Mouse (Mus musculus) thymus, postnatal 14 days (tissue): ENCODE results near the gene Scyl1.
A peak's percentile ranks its signal among the peaks of the same experiment; 100 is the strongest.
"Not testable (repeated sequence)": the region's sequence is repeated elsewhere in the genome, so short reads cannot be mapped to it uniquely, and the experiment has no call there.

Experiments
- DNase-seq: peaks from one replicate; pipeline ENCODE4 v3.0.0; 2021

Scyl1 gene

GRCm38 (mm10) chr19:5802787-5803040 is 31.5 kb upstream of the Scyl1 start:
- no peak for DNase-seq

GRCm38 (mm10) chr19:5802011-5802786 is 31.0 kb upstream of the Scyl1 start:
- peak; percentile 96 for DNase-seq

GRCm38 (mm10) chr19:5801432-5801964 is 30.3 kb upstream of the Scyl1 start:
- DNase-seq, result no peak

GRCm38 (mm10) chr19:5800632-5801431 is 29.6 kb upstream of the Scyl1 start:
- DNase-seq, result peak; percentile 49

GRCm38 (mm10) chr19:5800350-5800631 is 29.1 kb upstream of the Scyl1 start:
- DNase-seq, result no peak

GRCm38 (mm10) chr19:5799566-5800349 is 28.5 kb upstream of the Scyl1 start:
- no peak for DNase-seq

GRCm38 (mm10) chr19:5798700-5799479 is 27.7 kb upstream of the Scyl1 start:
- DNase-seq, result peak; percentile 34

- DNase-seq, result no peak
These were observed 26.3 kb upstream of the Scyl1 start for GRCm38 (mm10) chr19:5797381-5798111.

GRCm38 (mm10) chr19:5796573-5797111 is 25.4 kb upstream of the Scyl1 start:
- DNase-seq, result no peak

- no peak for DNase-seq
These were observed 24.7 kb upstream of the Scyl1 start for GRCm38 (mm10) chr19:5795668-5796572.

- DNase-seq, result peak; percentile 26
These were observed 23.8 kb upstream of the Scyl1 start for GRCm38 (mm10) chr19:5794771-5795576.

- not testable (repeated sequence) for DNase-seq
These were observed 22.9 kb upstream of the Scyl1 start for GRCm38 (mm10) chr19:5793917-5794770.

GRCm38 (mm10) chr19:5793116-5793515 is 21.9 kb upstream of the Scyl1 start:
- DNase-seq, result peak; percentile 73

- DNase-seq, result no peak
These were observed 20.1 kb upstream of the Scyl1 start for GRCm38 (mm10) chr19:5791329-5791728.

GRCm38 (mm10) chr19:5789066-5789465 is 17.8 kb upstream of the Scyl1 start:
- DNase-seq, result no peak

- DNase-seq, result no peak
These were observed 17.4 kb upstream of the Scyl1 start for GRCm38 (mm10) chr19:5788620-5789019.

- no peak for DNase-seq
These were observed 16.7 kb upstream of the Scyl1 start for GRCm38 (mm10) chr19:5787920-5788319.

- DNase-seq, result peak; percentile 89
These were observed 16.0 kb upstream of the Scyl1 start for GRCm38 (mm10) chr19:5787128-5787635.
